Mouse (Mus musculus) hindbrain, embryonic 16.5 days (tissue): ENCODE results near the gene Grk2. TPM values are rescaled to one million over a fixed set of nuclear protein-coding genes. Genes with fewer than 3 reads are reported as not detected.

Experiments
- ATAC-seq: fragments of 200-750 bp; cut with Nextera tagmentation; 2 replicates; pipeline ENCODE4 v1.8.0; 2017; ENCODE audit warnings: moderate TSS enrichment, moderate library complexity
- H3K27ac ChIP-seq: fragments of 300-500 bp; sonication (generic); 2 replicates; pipeline ENCODE4 v1.5.1; 2014; ENCODE audit warnings: low read depth, mild to moderate bottlenecking, control low read depth, low read length, moderate library complexity
- H3K27me3 ChIP-seq: fragments of 300-500 bp; sonication (generic); replicated peaks from 2 replicates; pipeline ENCODE4 v1.6.1; 2014; ENCODE audit warnings: low read length; ENCODE audit not compliant: control insufficient read depth, insufficient read depth
- H3K36me3 ChIP-seq: fragments of 300-500 bp; sonication (generic); 2 replicates; pipeline ENCODE4 v1.6.1; 2014; ENCODE audit warnings: mild to moderate bottlenecking, low read length, moderate library complexity, mixed read lengths; ENCODE audit not compliant: control insufficient read depth, insufficient read depth
- H3K4me1 ChIP-seq: fragments of 300-500 bp; sonication (generic); 2 replicates; pipeline ENCODE4 v1.6.1; 2014; ENCODE audit warnings: low read depth, low read length; ENCODE audit not compliant: control insufficient read depth, insufficient read depth
- H3K4me2 ChIP-seq: fragments of 300-500 bp; sonication (generic); 2 replicates; pipeline ENCODE4 v1.6.1; 2014; ENCODE audit warnings: mild to moderate bottlenecking, low read length, control low read depth, moderate library complexity
- H3K4me3 ChIP-seq: fragments of 300-500 bp; sonication (generic); 2 replicates; pipeline ENCODE4 v1.5.1; 2014; ENCODE audit warnings: mild to moderate bottlenecking, low read length, control low read depth, moderate library complexity
- H3K9ac ChIP-seq: fragments of 300-500 bp; sonication (generic); 2 replicates; pipeline ENCODE4 v1.6.1; 2014; ENCODE audit warnings: low read depth, mild to moderate bottlenecking, control low read depth, low read length, moderate library complexity
- H3K9me3 ChIP-seq: fragments of 300-500 bp; sonication (generic); 2 replicates; pipeline ENCODE4 v1.6.1; 2014; ENCODE audit warnings: mild to moderate bottlenecking, low read length, moderate library complexity; ENCODE audit not compliant: control insufficient read depth
- WGBS: fragments of 180-500 bp; shearing (Covaris S2); extraction: QIAGEN DNeasy Blood & Tissue Kit; methylation state at CpG from one replicate; pipeline ENCODE4 v1.1.7; 2014; 5-methylcytosine and 5-hydroxymethylcytosine counted together
- polyA plus RNA-seq: library from polyadenylated mRNA; unstranded; fragments of >200 nt; fragmentation: Nextera tagmentation; extraction: Ambion mirVana; gene quantifications from 2 replicates; pipeline ENCODE4 v1.2.1, GENCODE M21; 2015

Grk2 gene
- polyA plus RNA-seq: 27.3 and 28.3 TPM in 2 replicates

DNA sequence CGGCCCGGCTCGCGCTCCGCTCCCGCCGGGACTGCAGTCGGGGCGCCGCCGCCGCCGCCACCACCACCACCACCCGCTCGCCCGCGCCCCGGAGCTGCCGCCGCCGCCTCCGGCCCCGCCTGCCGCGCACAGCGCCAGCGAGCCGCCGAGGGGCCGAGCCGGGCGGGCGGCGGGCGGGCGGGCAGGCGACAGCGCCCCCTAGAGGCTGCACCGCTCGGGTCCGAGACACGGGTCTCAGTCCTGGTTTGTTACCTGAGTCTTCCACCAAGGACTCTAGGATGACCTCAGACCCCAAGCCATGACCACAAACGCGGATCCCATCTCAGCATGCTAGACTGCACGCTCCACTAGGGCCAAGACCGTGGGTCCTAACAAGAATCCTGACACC lies at the start of gene Grk2:
TSS of gene Grk2 (minus strand) at position 33 of the 388 bp plus-strand sequence.
- ATAC-seq: peak; percentile 81
- Histone ChIP-seq H3K36me3 (no peaks in the 10 kb centered on the region), H3K9ac (peak within 1 kb of the TSS; percentile 96), H3K4me1 (peaks cover 44% of the 10 kb centered on the region), H3K27me3 (no peaks in the 10 kb centered on the region), H3K4me3 (peak within 1 kb of the TSS; percentile 63), H3K27ac (peak within 1 kb of the TSS; percentile 90), H3K9me3 (no peaks in the 10 kb centered on the region), H3K4me2 (peak within 1 kb of the TSS; percentile 82)
- under 1% methylated on average over 14 of the region's 46 CpGs for WGBS

GRCm38 (mm10) chr19:4349455-4349854 lies 43.4 kb upstream of the Grk2 start:
- WGBS: 84% methylated on average over 2 of the region's 2 CpGs
- Histone ChIP-seq H3K9me3 (no peaks in the 10 kb centered on the region; the same call in 1 of the 2 replicates), H3K27ac (no peak overlapping the region), H3K9ac (no peak overlapping the region), H3K36me3 (peaks cover 25% of the 10 kb centered on the region), H3K4me3 (no peak overlapping the region), H3K4me1 (no peaks in the 10 kb centered on the region), H3K4me2 (no peak overlapping the region), H3K27me3 (no peaks in the 10 kb centered on the region)
- no peak for ATAC-seq

DNA sequence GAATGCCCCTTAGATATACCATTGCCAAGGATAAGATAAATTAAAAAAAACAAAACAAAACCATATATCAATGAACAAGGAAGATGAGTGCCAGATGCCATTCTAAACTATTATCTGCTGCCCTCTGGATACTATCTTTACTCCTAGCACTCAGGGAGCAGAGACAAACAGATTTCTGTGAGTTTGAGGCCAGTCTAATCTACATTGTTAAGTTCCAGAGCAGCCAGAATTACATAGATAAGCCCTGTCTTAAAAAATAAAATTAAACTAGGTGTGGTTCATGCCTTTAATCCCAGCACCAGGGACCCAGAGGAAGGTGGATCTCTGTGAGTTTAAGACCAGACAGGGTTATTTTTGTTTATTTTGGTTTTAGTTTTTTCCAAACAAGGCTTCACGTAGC lies 40.5 kb upstream of the Grk2 start:
- no peaks in the 10 kb centered on the region for H3K27me3 ChIP-seq
- H3K4me3 ChIP-seq: no peak overlapping the region
- 93% methylated on average over 1 of the region's 1 CpGs for WGBS
- no peak overlapping the region for H3K27ac ChIP-seq
- H3K9me3 ChIP-seq: no peaks in the 10 kb centered on the region; the same call in 1 of the 2 replicates
- no peak overlapping the region for H3K4me2 ChIP-seq
- H3K4me1 ChIP-seq: no peaks in the 10 kb centered on the region
- H3K9ac ChIP-seq: no peak overlapping the region
- peaks cover 28% of the 10 kb centered on the region for H3K36me3 ChIP-seq
- ATAC-seq: no peak

DNA sequence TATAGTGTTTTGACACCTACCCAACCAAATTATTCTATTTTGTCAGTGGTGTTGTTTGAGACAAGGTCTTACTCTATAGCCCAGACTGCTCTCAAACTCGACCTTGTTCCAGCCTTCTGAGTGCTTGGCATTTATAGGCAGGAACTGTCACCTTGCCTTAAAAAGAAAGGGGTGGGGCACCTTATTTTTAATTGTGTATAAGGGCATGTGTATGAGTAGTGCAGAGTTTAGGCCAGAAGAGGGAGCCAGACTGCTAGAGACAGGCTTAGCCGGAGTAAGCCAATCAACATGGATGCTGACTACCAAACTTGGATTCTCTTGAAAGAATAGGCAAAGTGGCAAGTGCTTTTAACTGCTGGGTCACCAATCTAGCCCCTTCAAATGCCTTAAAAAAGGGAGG lies 32.1 kb upstream of the Grk2 start:
- no peak overlapping the region for H3K4me3 ChIP-seq
- H3K9me3 ChIP-seq: no peaks in the 10 kb centered on the region
- no peak for ATAC-seq
- H3K27ac ChIP-seq: no peak overlapping the region
- WGBS: 33% methylated on average over 2 of the region's 2 CpGs
- peaks cover 6% of the 10 kb centered on the region for H3K4me1 ChIP-seq
- H3K9ac ChIP-seq: no peak overlapping the region
- peaks cover 18% of the 10 kb centered on the region for H3K36me3 ChIP-seq
- no peaks in the 10 kb centered on the region for H3K27me3 ChIP-seq
- no peak overlapping the region for H3K4me2 ChIP-seq

DNA sequence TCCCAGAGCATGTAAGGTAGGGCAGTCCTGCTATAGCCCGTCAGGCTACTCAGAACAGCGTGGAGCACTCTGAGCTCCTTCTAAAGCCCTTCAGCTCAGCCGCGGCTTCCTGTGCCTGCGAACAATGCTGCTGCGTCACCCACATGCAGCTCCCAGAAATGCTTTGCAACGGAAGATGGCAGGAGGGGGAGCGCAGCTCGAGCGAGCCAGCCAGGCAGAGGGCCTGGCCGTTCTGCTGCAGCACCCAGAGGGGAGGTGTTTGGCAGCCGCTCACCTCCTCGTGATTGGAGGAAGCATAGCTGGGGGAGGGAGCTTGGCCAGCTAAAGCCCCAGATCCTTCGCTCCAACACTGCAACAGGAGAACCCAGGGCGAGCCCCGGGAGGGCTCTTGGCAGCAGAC lies 27.8 kb upstream of the Grk2 start:
- peak overlapping the region; percentile 88 for H3K27ac ChIP-seq
- H3K4me1 ChIP-seq: peaks cover 20% of the 10 kb centered on the region
- peak overlapping the region; percentile 88 for H3K4me2 ChIP-seq
- H3K27me3 ChIP-seq: no peaks in the 10 kb centered on the region
- peaks cover 8% of the 10 kb centered on the region for H3K36me3 ChIP-seq
- ATAC-seq: peak; percentile 99
- peak overlapping the region; percentile 55 for H3K4me3 ChIP-seq
- H3K9me3 ChIP-seq: no peaks in the 10 kb centered on the region
- under 1% methylated on average over 16 of the region's 16 CpGs for WGBS
- peak overlapping the region; percentile 63 for H3K9ac ChIP-seq

DNA sequence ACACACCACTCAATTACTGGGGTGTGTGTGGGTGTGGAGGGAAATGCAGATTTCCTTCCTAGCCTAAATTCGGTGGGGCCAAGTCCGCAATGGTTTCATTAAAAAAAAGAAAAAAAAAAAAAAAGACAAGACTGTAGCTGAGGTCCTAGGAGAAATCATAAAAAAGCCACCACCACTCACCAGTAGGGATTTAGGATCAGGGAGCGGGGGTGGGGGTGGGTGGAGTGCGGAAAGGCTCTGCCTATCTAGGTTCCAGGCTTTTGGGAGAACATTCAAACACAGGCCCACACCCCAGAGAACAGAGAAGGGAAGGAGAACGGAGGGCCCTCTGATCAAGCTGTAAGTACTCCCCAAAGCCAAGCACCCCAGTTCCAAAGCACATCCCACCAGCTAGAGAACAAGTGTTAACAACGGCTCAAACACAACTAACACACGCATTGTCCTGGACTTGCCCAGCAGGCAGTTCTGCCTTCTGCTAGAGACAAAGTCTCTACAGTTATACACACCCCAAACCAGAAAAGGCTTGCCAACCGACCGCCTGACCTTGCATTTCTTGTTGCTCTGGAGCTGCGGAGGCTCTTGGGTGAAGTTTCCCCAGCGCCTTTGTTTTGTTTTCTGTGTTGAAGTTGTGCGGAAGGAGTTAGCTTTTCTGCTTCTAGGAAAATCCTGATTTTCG lies 27.2 kb upstream of the Grk2 start:
- Histone ChIP-seq H3K9ac (peak overlapping the region; percentile 63), H3K9me3 (no peaks in the 10 kb centered on the region), H3K4me2 (peak overlapping the region; percentile 88), H3K27ac (peak overlapping the region; percentile 88), H3K4me1 (peaks cover 20% of the 10 kb centered on the region), H3K4me3 (peak overlapping the region; percentile 55), H3K27me3 (no peaks in the 10 kb centered on the region), H3K36me3 (peaks cover 8% of the 10 kb centered on the region)
- under 1% methylated on average over 13 of the region's 13 CpGs for WGBS
- peak; percentile 48 for ATAC-seq

GRCm38 (mm10) chr19:4332653-4333052 lies 26.6 kb upstream of the Grk2 start:
- H3K27ac ChIP-seq: peak overlapping the region; percentile 88
- H3K36me3 ChIP-seq: peaks cover 12% of the 10 kb centered on the region
- H3K9me3 ChIP-seq: no peaks in the 10 kb centered on the region
- no peaks in the 10 kb centered on the region for H3K27me3 ChIP-seq
- H3K9ac ChIP-seq: peak overlapping the region; percentile 63
- no peak for ATAC-seq
- WGBS: 0% methylated on average over 4 of the region's 4 CpGs
- peak overlapping the region; percentile 55 for H3K4me3 ChIP-seq
- H3K4me1 ChIP-seq: peaks cover 20% of the 10 kb centered on the region
- peak overlapping the region; percentile 88 for H3K4me2 ChIP-seq

- H3K27ac ChIP-seq: no peak overlapping the region
- H3K27me3 ChIP-seq: no peaks in the 10 kb centered on the region
- H3K4me3 ChIP-seq: no peak overlapping the region
- H3K4me2 ChIP-seq: no peak overlapping the region
- no peak for ATAC-seq
- WGBS: 96% methylated on average over 3 of the region's 3 CpGs
- no peak overlapping the region for H3K9ac ChIP-seq
- peaks cover 20% of the 10 kb centered on the region for H3K4me1 ChIP-seq
- no peaks in the 10 kb centered on the region for H3K9me3 ChIP-seq
- peaks cover 23% of the 10 kb centered on the region for H3K36me3 ChIP-seq
Measured at GRCm38 (mm10) chr19:4331273-4331672, 25.3 kb upstream of the Grk2 start.

DNA sequence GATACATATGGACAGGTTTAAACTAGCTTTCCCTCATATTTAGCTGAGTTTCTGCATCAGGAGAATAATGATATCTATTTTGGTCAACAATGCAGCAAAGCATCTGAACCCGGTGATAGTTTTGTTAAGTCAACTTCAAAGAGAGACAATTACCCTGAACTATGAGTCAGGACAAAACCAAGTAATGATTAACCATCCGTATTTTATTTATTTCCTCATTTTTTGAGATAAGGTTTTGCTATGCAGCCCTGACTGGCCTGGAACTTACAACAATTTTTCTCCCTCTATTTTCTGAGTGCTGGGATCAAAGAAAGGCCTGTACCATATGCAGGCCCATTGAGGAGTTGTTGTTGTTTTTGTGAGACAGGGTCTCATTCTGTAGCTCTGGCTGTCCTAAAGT lies 24.6 kb upstream of the Grk2 start:
- Histone ChIP-seq H3K4me1 (peaks cover 20% of the 10 kb centered on the region), H3K9me3 (no peaks in the 10 kb centered on the region), H3K27ac (no peak overlapping the region), H3K9ac (no peak overlapping the region), H3K27me3 (no peaks in the 10 kb centered on the region), H3K4me2 (no peak overlapping the region), H3K4me3 (no peak overlapping the region), H3K36me3 (peaks cover 24% of the 10 kb centered on the region)
- 88% methylated on average over 2 of the region's 2 CpGs for WGBS
- no peak for ATAC-seq
